Mouse (Mus musculus): Measurements from ENCODE around the gene Urod. TPM values are rescaled to one million over a fixed set of nuclear protein-coding genes. Genes with fewer than 3 reads are reported as not detected.

The Urod gene
- polyA plus RNA-seq (2015; fragmentation: Nextera tagmentation; extraction: Ambion mirVana) = 59.1 and 63.4 TPM in 2 replicates

- H3K27me3 ChIP-seq (replicated peaks; ENCODE audit: control insufficient read depth, insufficient read depth, low read length) = no peaks in the 10 kb centered on the region
- H3K36me3 ChIP-seq (ENCODE audit: control insufficient read depth, insufficient read depth) = peaks cover 2% of the 10 kb centered on the region; the same call in 1 of the 2 replicates
- H3K4me2 ChIP-seq (ENCODE audit: low read length) = peak within 1 kb of the TSS; percentile 96
- H3K9ac ChIP-seq (replicated peaks; ENCODE audit: low read depth, low read length) = peak within 1 kb of the TSS; percentile 85
- H3K27ac ChIP-seq (ENCODE audit: low read length) = peak within 1 kb of the TSS; percentile 86
- no peaks in the 10 kb centered on the region for H3K9me3 ChIP-seq (ENCODE audit: control insufficient read depth, low read length)
- peak within 1 kb of the TSS; percentile 87 for H3K4me3 ChIP-seq (replicated peaks; ENCODE audit: low read length)
- under 1% methylated on average over 38 of the region's 38 CpGs for WGBS
- peaks cover 33% of the 10 kb centered on the region for H3K4me1 ChIP-seq (replicated peaks; ENCODE audit: control insufficient read depth, insufficient read depth, low read length)
- peak; percentile 93 for ATAC-seq
Measured at GRCm38 (mm10) chr4:116993672-116994621, at the start of gene Urod. Urod (minus strand) TSS chr4:116994413.

GRCm38 (mm10) chr4:117041283-117041721 lies 47.1 kb upstream of the Urod start:
- 0 out of 2 replicates have a peak overlapping the region, but pooled peaks have one; percentile 0 for H3K4me2 ChIP-seq (ENCODE audit: low read length)
- H3K27ac ChIP-seq (ENCODE audit: low read length) = peak overlapping the region; percentile 76
- H3K4me3 ChIP-seq (replicated peaks; ENCODE audit: low read length) = no peak overlapping the region
- H3K36me3 ChIP-seq (ENCODE audit: control insufficient read depth, insufficient read depth) = no peaks in the 10 kb centered on the region
- H3K9me3 ChIP-seq (ENCODE audit: control insufficient read depth, low read length) = no peaks in the 10 kb centered on the region
- no peaks in the 10 kb centered on the region for H3K27me3 ChIP-seq (replicated peaks; ENCODE audit: control insufficient read depth, insufficient read depth, low read length)
- 23% methylated on average over 4 of the region's 4 CpGs for WGBS
- peak; percentile 54 for ATAC-seq
- peaks cover 22% of the 10 kb centered on the region for H3K4me1 ChIP-seq (replicated peaks; ENCODE audit: control insufficient read depth, insufficient read depth, low read length)
- no peak overlapping the region for H3K9ac ChIP-seq (replicated peaks; ENCODE audit: low read depth, low read length)

- H3K4me2 ChIP-seq (ENCODE audit: low read length) = peak overlapping the region; percentile 0; the same call in 1 of the 2 replicates
- H3K4me1 ChIP-seq (replicated peaks; ENCODE audit: control insufficient read depth, insufficient read depth, low read length) = peaks cover 22% of the 10 kb centered on the region
- no peaks in the 10 kb centered on the region for H3K36me3 ChIP-seq (ENCODE audit: control insufficient read depth, insufficient read depth)
- no peak overlapping the region for H3K9ac ChIP-seq (replicated peaks; ENCODE audit: low read depth, low read length)
- H3K4me3 ChIP-seq (replicated peaks; ENCODE audit: low read length) = no peak overlapping the region
- H3K27ac ChIP-seq (ENCODE audit: low read length) = peak overlapping the region; percentile 76
- peak; percentile 2; the same call in 1 of the 2 replicates for ATAC-seq
- H3K9me3 ChIP-seq (ENCODE audit: control insufficient read depth, low read length) = no peaks in the 10 kb centered on the region
- H3K27me3 ChIP-seq (replicated peaks; ENCODE audit: control insufficient read depth, insufficient read depth, low read length) = no peaks in the 10 kb centered on the region
- WGBS = 53% methylated on average over 1 of the region's 1 CpGs
Measured at GRCm38 (mm10) chr4:117040791-117041190, 46.6 kb upstream of the Urod start.

GRCm38 (mm10) chr4:117039925-117040687 lies 45.9 kb upstream of the Urod start:
- no peak overlapping the region for H3K4me3 ChIP-seq (replicated peaks; ENCODE audit: low read length)
- peak; percentile 85 for ATAC-seq
- H3K27ac ChIP-seq (ENCODE audit: low read length) = peak overlapping the region; percentile 77
- H3K27me3 ChIP-seq (replicated peaks; ENCODE audit: control insufficient read depth, insufficient read depth, low read length) = no peaks in the 10 kb centered on the region
- H3K9me3 ChIP-seq (ENCODE audit: control insufficient read depth, low read length) = no peaks in the 10 kb centered on the region
- no peaks in the 10 kb centered on the region for H3K36me3 ChIP-seq (ENCODE audit: control insufficient read depth, insufficient read depth)
- H3K9ac ChIP-seq (replicated peaks; ENCODE audit: low read depth, low read length) = no peak overlapping the region
- WGBS = 8% methylated on average over 9 of the region's 9 CpGs
- H3K4me1 ChIP-seq (replicated peaks; ENCODE audit: control insufficient read depth, insufficient read depth, low read length) = peaks cover 22% of the 10 kb centered on the region
- peak overlapping the region; percentile 3 for H3K4me2 ChIP-seq (ENCODE audit: low read length)

GRCm38 (mm10) chr4:117031105-117031504 lies 36.9 kb upstream of the Urod start:
- Histone ChIP-seq H3K27me3 (replicated peaks; ENCODE audit: control insufficient read depth, insufficient read depth, low read length) (no peaks in the 10 kb centered on the region), H3K4me3 (replicated peaks; ENCODE audit: low read length) (no peak overlapping the region), H3K4me1 (replicated peaks; ENCODE audit: control insufficient read depth, insufficient read depth, low read length) (no peaks in the 10 kb centered on the region), H3K27ac (ENCODE audit: low read length) (no peak overlapping the region), H3K4me2 (ENCODE audit: low read length) (no peak overlapping the region), H3K9me3 (ENCODE audit: control insufficient read depth, low read length) (no peaks in the 10 kb centered on the region), H3K9ac (replicated peaks; ENCODE audit: low read depth, low read length) (no peak overlapping the region), H3K36me3 (ENCODE audit: control insufficient read depth, insufficient read depth) (no peaks in the 10 kb centered on the region)
- no peak for ATAC-seq
- 92% methylated on average over 1 of the region's 1 CpGs for WGBS

- H3K36me3 ChIP-seq (ENCODE audit: control insufficient read depth, insufficient read depth) = peaks cover 2% of the 10 kb centered on the region
- no peaks in the 10 kb centered on the region for H3K9me3 ChIP-seq (ENCODE audit: control insufficient read depth, low read length)
- no peaks in the 10 kb centered on the region for H3K27me3 ChIP-seq (replicated peaks; ENCODE audit: control insufficient read depth, insufficient read depth, low read length)
- ATAC-seq = no peak
- H3K9ac ChIP-seq (replicated peaks; ENCODE audit: low read depth, low read length) = no peak overlapping the region
- no peak overlapping the region for H3K4me3 ChIP-seq (replicated peaks; ENCODE audit: low read length)
- 91% methylated on average over 4 of the region's 4 CpGs for WGBS
- H3K4me1 ChIP-seq (replicated peaks; ENCODE audit: control insufficient read depth, insufficient read depth, low read length) = peaks cover 11% of the 10 kb centered on the region
- H3K4me2 ChIP-seq (ENCODE audit: low read length) = no peak overlapping the region
- H3K27ac ChIP-seq (ENCODE audit: low read length) = no peak overlapping the region
Measured at GRCm38 (mm10) chr4:117023469-117023868, 29.3 kb upstream of the Urod start.

- peak within 1 kb of the TSS; percentile 77 for H3K4me2 ChIP-seq (ENCODE audit: low read length)
- H3K4me1 ChIP-seq (replicated peaks; ENCODE audit: control insufficient read depth, insufficient read depth, low read length) = peaks cover 11% of the 10 kb centered on the region
- H3K9me3 ChIP-seq (ENCODE audit: control insufficient read depth, low read length) = no peaks in the 10 kb centered on the region
- H3K9ac ChIP-seq (replicated peaks; ENCODE audit: low read depth, low read length) = peak within 1 kb of the TSS; percentile 88
- peak within 1 kb of the TSS; percentile 79 for H3K4me3 ChIP-seq (replicated peaks; ENCODE audit: low read length)
- H3K36me3 ChIP-seq (ENCODE audit: control insufficient read depth, insufficient read depth) = peaks cover 2% of the 10 kb centered on the region
- H3K27me3 ChIP-seq (replicated peaks; ENCODE audit: control insufficient read depth, insufficient read depth, low read length) = no peaks in the 10 kb centered on the region
- under 1% methylated on average over 61 of the region's 61 CpGs for whole genome bisulfite sequencing
- peak; percentile 99 for ATAC-seq
- peak within 1 kb of the TSS; percentile 60 for H3K27ac ChIP-seq (ENCODE audit: low read length)
Measured at GRCm38 (mm10) chr4:117019206-117020134, 25.3 kb upstream of the Urod start, which contains the start of gene Eif2b3. Eif2b3 (plus strand) TSS chr4:117019402.

- no peak overlapping the region for H3K9ac ChIP-seq (replicated peaks; ENCODE audit: low read depth, low read length)
- no peak overlapping the region for H3K4me2 ChIP-seq (ENCODE audit: low read length)
- peaks cover 11% of the 10 kb centered on the region for H3K4me1 ChIP-seq (replicated peaks; ENCODE audit: control insufficient read depth, insufficient read depth, low read length)
- H3K27me3 ChIP-seq (replicated peaks; ENCODE audit: control insufficient read depth, insufficient read depth, low read length) = no peaks in the 10 kb centered on the region
- H3K4me3 ChIP-seq (replicated peaks; ENCODE audit: low read length) = no peak overlapping the region
- H3K27ac ChIP-seq (ENCODE audit: low read length) = no peak overlapping the region
- ATAC-seq = no peak
- WGBS = 76% methylated on average over 7 of the region's 7 CpGs
- peaks cover 2% of the 10 kb centered on the region for H3K36me3 ChIP-seq (ENCODE audit: control insufficient read depth, insufficient read depth)
- no peaks in the 10 kb centered on the region for H3K9me3 ChIP-seq (ENCODE audit: control insufficient read depth, low read length)
Measured at GRCm38 (mm10) chr4:117018327-117018726, 24.1 kb upstream of the Urod start.
